Mouse (Mus musculus): ENCODE measurements around the gene Pla2g4e. TPM values are rescaled to one million over a fixed set of nuclear protein-coding genes. Genes with fewer than 3 reads are reported as not detected.
A peak's percentile ranks its signal among the peaks of the same experiment; 100 is the strongest.

The Pla2g4e gene
- polyA plus RNA-seq, 1 experiment from 2014 or later, result 2.6 TPM

GRCm38 (mm10) chr2:120131881-120132280 is 113.3 kb downstream of the Pla2g4e start:
- ATAC-seq (ENCODE audit: insufficient number of reproducible peaks, insufficient read depth, low FRiP score, low read depth), result no peak
- Histone ChIP-seq H3K9me3 (ENCODE audit: control insufficient read depth, low read length) (no peaks in the 10 kb centered on the region), H3K36me3 (ENCODE audit: control insufficient read depth, insufficient read depth, low read length) (peaks cover 27% of the 10 kb centered on the region), H3K27ac (replicated peaks in 1 of 2; ENCODE audit: control insufficient read depth in 1 of 2, insufficient read depth in 1 of 2, low read depth in 2 of 2, low read length in 2 of 2) (peak overlapping the region; percentile 30 to 42; a peak in 2 of 4 replicates), H3K4me3 (ENCODE audit: control insufficient read depth in 1 of 2, insufficient read depth in 1 of 2, low read depth in 1 of 2, low read length in 2 of 2) (no peak overlapping the region), H3K27me3 (ENCODE audit: control insufficient read depth, insufficient read depth, low read length) (no peaks in the 10 kb centered on the region), H3K4me1 (ENCODE audit: control insufficient read depth in 2 of 2, insufficient read depth in 2 of 2, low read length in 2 of 2) (peaks cover 55 to 88% of the 10 kb centered on the region in 2 experiments), H3K9ac (ENCODE audit: low read length) (no peak overlapping the region), H3K4me2 (ENCODE audit: low read length) (no peak overlapping the region)
- 42% methylated on average over 1 of the region's 1 CpGs for WGBS

GRCm38 (mm10) chr2:120129252-120129908 is 115.8 kb downstream of the Pla2g4e start:
- Histone ChIP-seq H3K27me3 (ENCODE audit: control insufficient read depth, insufficient read depth, low read length) (no peaks in the 10 kb centered on the region), H3K27ac (replicated peaks in 1 of 2; ENCODE audit: control insufficient read depth in 1 of 2, insufficient read depth in 1 of 2, low read depth in 2 of 2, low read length in 2 of 2) (peak overlapping the region; percentile 96), H3K9me3 (ENCODE audit: control insufficient read depth, low read length) (no peaks in the 10 kb centered on the region), H3K9ac (ENCODE audit: low read length) (peak overlapping the region; percentile 42), H3K4me1 (ENCODE audit: control insufficient read depth in 2 of 2, insufficient read depth in 2 of 2, low read length in 2 of 2) (peaks cover 56 to 84% of the 10 kb centered on the region in 2 experiments), H3K4me3 (ENCODE audit: control insufficient read depth in 1 of 2, insufficient read depth in 1 of 2, low read depth in 1 of 2, low read length in 2 of 2) (no peak overlapping the region), H3K4me2 (ENCODE audit: low read length) (peak overlapping the region; percentile 26; the same call in 1 of the 2 replicates), H3K36me3 (ENCODE audit: control insufficient read depth, insufficient read depth, low read length) (peaks cover 40% of the 10 kb centered on the region)
- peak; percentile 40 for ATAC-seq (ENCODE audit: insufficient number of reproducible peaks, insufficient read depth, low FRiP score, low read depth)
- 9% methylated on average over 8 of the region's 8 CpGs for WGBS

GRCm38 (mm10) chr2:120128611-120129051 is 116.5 kb downstream of the Pla2g4e start:
- H3K27me3 ChIP-seq (ENCODE audit: control insufficient read depth, insufficient read depth, low read length), result no peaks in the 10 kb centered on the region

GRCm38 (mm10) chr2:120128011-120128410 is 117.1 kb downstream of the Pla2g4e start:
- H3K27me3 ChIP-seq (ENCODE audit: control insufficient read depth, insufficient read depth, low read length), result no peaks in the 10 kb centered on the region
- H3K4me2 ChIP-seq (ENCODE audit: low read length), result peak overlapping the region; percentile 19; the same call in 1 of the 2 replicates
- ATAC-seq (ENCODE audit: insufficient number of reproducible peaks, insufficient read depth, low FRiP score, low read depth), result no peak
- H3K27ac ChIP-seq (replicated peaks in 1 of 2; ENCODE audit: control insufficient read depth in 1 of 2, insufficient read depth in 1 of 2, low read depth in 2 of 2, low read length in 2 of 2), result peak overlapping the region; percentile 96
- H3K4me1 ChIP-seq (ENCODE audit: control insufficient read depth in 2 of 2, insufficient read depth in 2 of 2, low read length in 2 of 2), result peaks cover 52 to 81% of the 10 kb centered on the region in 2 experiments
- peak overlapping the region; percentile 42 for H3K9ac ChIP-seq (ENCODE audit: low read length)
- H3K9me3 ChIP-seq (ENCODE audit: control insufficient read depth, low read length), result no peaks in the 10 kb centered on the region
- no peak overlapping the region for H3K4me3 ChIP-seq (ENCODE audit: control insufficient read depth in 1 of 2, insufficient read depth in 1 of 2, low read depth in 1 of 2, low read length in 2 of 2)
- H3K36me3 ChIP-seq (ENCODE audit: control insufficient read depth, insufficient read depth, low read length), result peaks cover 40% of the 10 kb centered on the region

More at GRCm38 (mm10) chr2:120128611-120129051, 116.5 kb downstream of the Pla2g4e start:
- Histone ChIP-seq H3K9ac (ENCODE audit: low read length) (peak overlapping the region; percentile 42), H3K4me2 (ENCODE audit: low read length) (peak overlapping the region; percentile 19; the same call in 1 of the 2 replicates), H3K9me3 (ENCODE audit: control insufficient read depth, low read length) (no peaks in the 10 kb centered on the region), H3K27ac (replicated peaks in 1 of 2; ENCODE audit: control insufficient read depth in 1 of 2, insufficient read depth in 1 of 2, low read depth in 2 of 2, low read length in 2 of 2) (peak overlapping the region; percentile 96), H3K36me3 (ENCODE audit: control insufficient read depth, insufficient read depth, low read length) (peaks cover 44% of the 10 kb centered on the region), H3K4me3 (ENCODE audit: control insufficient read depth in 1 of 2, insufficient read depth in 1 of 2, low read depth in 1 of 2, low read length in 2 of 2) (no peak overlapping the region), H3K4me1 (ENCODE audit: control insufficient read depth in 2 of 2, insufficient read depth in 2 of 2, low read length in 2 of 2) (peaks cover 56 to 84% of the 10 kb centered on the region in 2 experiments)
- ATAC-seq (ENCODE audit: insufficient number of reproducible peaks, insufficient read depth, low FRiP score, low read depth), result peak; percentile 74
- 0% methylated on average over 1 of the region's 1 CpGs for WGBS

GRCm38 (mm10) chr2:120126901-120127300 is 118.2 kb downstream of the Pla2g4e start:
- Histone ChIP-seq H3K27me3 (ENCODE audit: control insufficient read depth, insufficient read depth, low read length) (no peaks in the 10 kb centered on the region), H3K36me3 (ENCODE audit: control insufficient read depth, insufficient read depth, low read length) (peaks cover 38% of the 10 kb centered on the region), H3K4me2 (ENCODE audit: low read length) (no peak overlapping the region), H3K4me1 (ENCODE audit: control insufficient read depth in 2 of 2, insufficient read depth in 2 of 2, low read length in 2 of 2) (peaks cover 54 to 81% of the 10 kb centered on the region in 2 experiments), H3K9ac (ENCODE audit: low read length) (peak overlapping the region; percentile 2), H3K27ac (replicated peaks in 1 of 2; ENCODE audit: control insufficient read depth in 1 of 2, insufficient read depth in 1 of 2, low read depth in 2 of 2, low read length in 2 of 2) (peak overlapping the region; percentile 96), H3K4me3 (ENCODE audit: control insufficient read depth in 1 of 2, insufficient read depth in 1 of 2, low read depth in 1 of 2, low read length in 2 of 2) (no peak overlapping the region), H3K9me3 (ENCODE audit: control insufficient read depth, low read length) (no peaks in the 10 kb centered on the region)
- no peak for ATAC-seq (ENCODE audit: insufficient number of reproducible peaks, insufficient read depth, low FRiP score, low read depth)
- WGBS, result 17% methylated on average over 1 of the region's 1 CpGs

- Histone ChIP-seq H3K27me3 (ENCODE audit: control insufficient read depth, insufficient read depth, low read length) (no peaks in the 10 kb centered on the region), H3K4me1 (ENCODE audit: control insufficient read depth in 2 of 2, insufficient read depth in 2 of 2, low read length in 2 of 2) (peaks cover 52 to 81% of the 10 kb centered on the region in 2 experiments), H3K4me3 (ENCODE audit: control insufficient read depth in 1 of 2, insufficient read depth in 1 of 2, low read depth in 1 of 2, low read length in 2 of 2) (no peak overlapping the region), H3K9ac (ENCODE audit: low read length) (peak overlapping the region; percentile 2), H3K36me3 (ENCODE audit: control insufficient read depth, insufficient read depth, low read length) (peaks cover 38% of the 10 kb centered on the region), H3K4me2 (ENCODE audit: low read length) (no peak overlapping the region), H3K9me3 (ENCODE audit: control insufficient read depth, low read length) (no peaks in the 10 kb centered on the region), H3K27ac (replicated peaks in 1 of 2; ENCODE audit: control insufficient read depth in 1 of 2, insufficient read depth in 1 of 2, low read depth in 2 of 2, low read length in 2 of 2) (peak overlapping the region; percentile 96)
- ATAC-seq (ENCODE audit: insufficient number of reproducible peaks, insufficient read depth, low FRiP score, low read depth), result no peak
- WGBS, result 46% methylated on average over 4 of the region's 4 CpGs
These were observed 118.7 kb downstream of the Pla2g4e start for GRCm38 (mm10) chr2:120126408-120126807.

- no peak overlapping the region for H3K9ac ChIP-seq (ENCODE audit: low read length)
- ATAC-seq (ENCODE audit: insufficient number of reproducible peaks, insufficient read depth, low FRiP score, low read depth), result no peak
- H3K27me3 ChIP-seq (ENCODE audit: control insufficient read depth, insufficient read depth, low read length), result no peaks in the 10 kb centered on the region
- H3K36me3 ChIP-seq (ENCODE audit: control insufficient read depth, insufficient read depth, low read length), result peaks cover 38% of the 10 kb centered on the region
- no peak overlapping the region for H3K4me3 ChIP-seq (ENCODE audit: control insufficient read depth in 1 of 2, insufficient read depth in 1 of 2, low read depth in 1 of 2, low read length in 2 of 2)
- 0 out of 4 replicates have a peak overlapping the region, but pooled peaks of 1 of the 2 experiments have one; percentile 28 for H3K27ac ChIP-seq (replicated peaks in 1 of 2; ENCODE audit: control insufficient read depth in 1 of 2, insufficient read depth in 1 of 2, low read depth in 2 of 2, low read length in 2 of 2)
- no peaks in the 10 kb centered on the region for H3K9me3 ChIP-seq (ENCODE audit: control insufficient read depth, low read length)
- no peak overlapping the region for H3K4me2 ChIP-seq (ENCODE audit: low read length)
- H3K4me1 ChIP-seq (ENCODE audit: control insufficient read depth in 2 of 2, insufficient read depth in 2 of 2, low read length in 2 of 2), result peaks cover 51 to 79% of the 10 kb centered on the region in 2 experiments
- WGBS, result 100% methylated on average over 1 of the region's 1 CpGs
These were observed 119.7 kb downstream of the Pla2g4e start for GRCm38 (mm10) chr2:120125461-120125860.

Measured in heart, embryonic 14.5 days (tissue).